Mouse (Mus musculus) urinary bladder, postnatal 14 days (tissue): ENCODE measurements around the gene Iqcf6.
A peak's percentile ranks its signal among the peaks of the same experiment; 100 is the strongest.
"Not testable (repeated sequence)": the region's sequence is repeated elsewhere in the genome, so short reads cannot be mapped to it uniquely, and the experiment has no call there.

Experiments used
- DNase-seq: peaks from one replicate; pipeline ENCODE4 v3.0.0; 2021; ENCODE audit warnings: low spot score

The Iqcf6 gene

GRCm38 (mm10) chr9:106626282-106626681 lies at the start of gene Iqcf6:
Gene Iqcf6, plus strand, starts transcription at chr9:106626582.
- no peak for DNase-seq

GRCm38 (mm10) chr9:106580016-106580415 lies 46.4 kb upstream of the Iqcf6 start:
- DNase-seq = no peak

- DNase-seq = no peak
Observed at GRCm38 (mm10) chr9:106582552-106582951, 43.8 kb upstream of the Iqcf6 start.

GRCm38 (mm10) chr9:106592158-106592557 lies 34.2 kb upstream of the Iqcf6 start:
- DNase-seq = no peak

GRCm38 (mm10) chr9:106595402-106595801 lies 31.0 kb upstream of the Iqcf6 start:
- DNase-seq = not testable (repeated sequence)

- DNase-seq = no peak
Observed at GRCm38 (mm10) chr9:106595836-106596235, 30.5 kb upstream of the Iqcf6 start.

GRCm38 (mm10) chr9:106598466-106598865 lies 27.9 kb upstream of the Iqcf6 start:
- DNase-seq = no peak

- DNase-seq = peak; percentile 24
Observed at GRCm38 (mm10) chr9:106600546-106600945, 25.8 kb upstream of the Iqcf6 start.

GRCm38 (mm10) chr9:106610727-106611126 lies 15.7 kb upstream of the Iqcf6 start:
- DNase-seq = no peak

- DNase-seq = no peak
Observed at GRCm38 (mm10) chr9:106613951-106614350, 12.4 kb upstream of the Iqcf6 start.

GRCm38 (mm10) chr9:106614616-106615015 lies 11.8 kb upstream of the Iqcf6 start:
- DNase-seq = no peak

- no peak for DNase-seq
Observed at GRCm38 (mm10) chr9:106616306-106616705, 10.1 kb upstream of the Iqcf6 start.

GRCm38 (mm10) chr9:106617496-106617895 lies 8.9 kb upstream of the Iqcf6 start:
- DNase-seq = no peak

- DNase-seq = not testable (repeated sequence)
Observed at GRCm38 (mm10) chr9:106627796-106628195, 1.4 kb downstream of the Iqcf6 start.

- DNase-seq = no peak
Observed at GRCm38 (mm10) chr9:106632185-106632584, 5.8 kb downstream of the Iqcf6 start.

GRCm38 (mm10) chr9:106638154-106638553 lies 11.8 kb downstream of the Iqcf6 start:
- no peak for DNase-seq

- DNase-seq = no peak
Observed at GRCm38 (mm10) chr9:106641346-106641745, 15.0 kb downstream of the Iqcf6 start.

GRCm38 (mm10) chr9:106643128-106643527 lies 16.7 kb downstream of the Iqcf6 start:
- peak; percentile 73 for DNase-seq

- DNase-seq = no peak
Observed at GRCm38 (mm10) chr9:106643787-106644186, 17.4 kb downstream of the Iqcf6 start.

GRCm38 (mm10) chr9:106645684-106646271 lies 19.4 kb downstream of the Iqcf6 start:
- DNase-seq = no peak

GRCm38 (mm10) chr9:106647226-106647625 lies 20.8 kb downstream of the Iqcf6 start:
- DNase-seq = no peak

GRCm38 (mm10) chr9:106652720-106653119 lies 26.3 kb downstream of the Iqcf6 start:
- DNase-seq = no peak

- peak; percentile 73 for DNase-seq
Observed at GRCm38 (mm10) chr9:106655884-106656720, 29.7 kb downstream of the Iqcf6 start, which contains the start of gene Grm2. Gene Grm2, minus strand, starts transcription at chr9:106656082.
